Mouse (Mus musculus) adrenal gland, adult 8-10 months (tissue): ENCODE results near the gene Bpifb1. TPM values are rescaled to one million over a fixed set of nuclear protein-coding genes. Genes with fewer than 3 reads are reported as not detected.
"Not testable (repeated sequence)": the region's sequence is repeated elsewhere in the genome, so short reads cannot be mapped to it uniquely, and the experiment has no call there.

Experiments
- DNase-seq: peaks from one replicate; pipeline ENCODE4 v3.0.0; 2022
- total RNA-seq, 4 experiments: library from RNA; stranded (reverse); gene quantifications; 2 replicates each; pipeline ENCODE4 v1.2.4; 2022

The Bpifb1 gene
- total RNA-seq, 4 experiments from 2014 or later, result not detected

GRCm38 (mm10) chr2:154211881-154212280 lies 21.3 kb downstream of the Bpifb1 start:
- DNase-seq, result no peak

- DNase-seq, result peak; percentile 59
Observed at GRCm38 (mm10) chr2:154215191-154215590, 24.6 kb downstream of the Bpifb1 start.

GRCm38 (mm10) chr2:154219950-154220349 lies 29.3 kb downstream of the Bpifb1 start:
- no peak for DNase-seq

GRCm38 (mm10) chr2:154223265-154223916 lies 32.8 kb downstream of the Bpifb1 start, which contains the start of gene Bpifb5:
TSS of gene Bpifb5 (plus strand) at chr2:154223742.
- DNase-seq, result no peak

GRCm38 (mm10) chr2:154223917-154224273 lies 33.3 kb downstream of the Bpifb1 start:
- DNase-seq, result no peak

- no peak for DNase-seq
Observed at GRCm38 (mm10) chr2:154226991-154227390, 36.4 kb downstream of the Bpifb1 start.

GRCm38 (mm10) chr2:154227830-154228229 lies 37.2 kb downstream of the Bpifb1 start:
- no peak for DNase-seq

GRCm38 (mm10) chr2:154233426-154233825 lies 42.8 kb downstream of the Bpifb1 start:
- DNase-seq, result no peak

GRCm38 (mm10) chr2:154240771-154241170 lies 50.2 kb downstream of the Bpifb1 start:
- DNase-seq, result no peak

GRCm38 (mm10) chr2:154242726-154243125 lies 52.1 kb downstream of the Bpifb1 start:
- DNase-seq, result not testable (repeated sequence)

GRCm38 (mm10) chr2:154243356-154244036 lies 52.9 kb downstream of the Bpifb1 start:
- no peak for DNase-seq

GRCm38 (mm10) chr2:154245322-154245721 lies 54.7 kb downstream of the Bpifb1 start:
- no peak for DNase-seq

GRCm38 (mm10) chr2:154255254-154255653 lies 64.6 kb downstream of the Bpifb1 start:
- DNase-seq, result not testable (repeated sequence)

- DNase-seq, result no peak
Observed at GRCm38 (mm10) chr2:154255770-154256169, 65.2 kb downstream of the Bpifb1 start.

- DNase-seq, result not testable (repeated sequence)
Observed at GRCm38 (mm10) chr2:154257554-154257953, 66.9 kb downstream of the Bpifb1 start, which contains the start of gene Bpifb9a. TSS of gene Bpifb9a (plus strand) at chr2:154257854.

- DNase-seq, result not testable (repeated sequence)
Observed at GRCm38 (mm10) chr2:154264397-154264796, 73.8 kb downstream of the Bpifb1 start.

Other genes starting within 250 kb of the Bpifb1 start
- under 1 TPM in 1 of 4 experiments, not detected in 3; 0.17 TPM for gene Bpifa6, start 215.9 kb upstream of the Bpifb1 start, total RNA-seq
- gene Bpifa2, start 182.6 kb upstream of the Bpifb1 start, total RNA-seq, result 1 to 10 TPM in 1 of 4 experiments, under 1 TPM in 3; 0.37 to 1.0 (median 0.67) TPM
- not detected for gene Bpifa3, start 60.5 kb upstream of the Bpifb1 start, total RNA-seq
- gene Bpifa1, start 47.9 kb upstream of the Bpifb1 start, total RNA-seq, result not detected
- not detected for gene Bpifa5, start 28.2 kb upstream of the Bpifb1 start, total RNA-seq
- gene Bpifb5, start 32.9 kb downstream of the Bpifb1 start, total RNA-seq, result under 1 TPM in 2 of 4 experiments, not detected in 2; 0.24 to 0.35 TPM
- gene Bpifb9a, start 67.0 kb downstream of the Bpifb1 start, total RNA-seq, result under 1 TPM in 1 of 4 experiments, not detected in 3; 0.87 TPM
- gene Bpifb9b, start 116.4 kb downstream of the Bpifb1 start, total RNA-seq, result under 1 TPM in 1 of 4 experiments, not detected in 3; 0.87 TPM
- 10 to 100 TPM; 13.7 to 25.4 (median 18.6) TPM for gene Cdk5rap1, start 182.2 kb downstream of the Bpifb1 start, total RNA-seq
- gene Snta1, start 217.3 kb downstream of the Bpifb1 start, total RNA-seq, result 10 to 100 TPM; 21.3 to 37.6 (median 31.5) TPM
- gene Cbfa2t2, start 245.7 kb downstream of the Bpifb1 start, total RNA-seq, result 10 to 100 TPM; 34.0 to 55.4 (median 43.4) TPM